Mouse (Mus musculus) kidney, adult 2 months (tissue): ENCODE results near the gene Pawr.

Experiments used
- CTCF ChIP-seq: fragments of 200-500 bp; conservative IDR thresholded peaks from 2 replicates; pipeline ENCODE4 v1.5.1; 2011; ENCODE audit warnings: low read depth, mild to moderate bottlenecking, control low read depth, low read length, moderate library complexity, mixed read lengths; ENCODE audit not compliant: insufficient read depth, insufficient read length
- POLR2A ChIP-seq: fragments of 200-500 bp; IDR thresholded peaks from one replicate; pipeline ENCODE4 v1.6.1; 2011; ENCODE audit warnings: low read depth, low read length, control low read depth

- no peak for TF ChIP-seq CTCF
- TF ChIP-seq POLR2A, result no peak
Observed at GRCm38 (mm10) chr10:108307772-108308171, 24.1 kb upstream of the Pawr start.
